In genomic region chr9:90789545-90789944, GRCm38 (mm10) we compare ENCODE assay signal across 18 mouse cellular contexts.
DNase-seq lines count a peak whose midpoint lies in the region; ATAC-seq and TF ChIP-seq lines count a peak whose summit lies in the region.
"Had no signal": no experiment of that assay in that cellular context is flagged by ENCODE, and none has a peak within 500 bp of the region (broad histone marks: within the 10 kb centered on the region; RNA-seq: fewer than 3 reads in every experiment).

No protein-coding gene starts in this region.

- no peak overlapping the region for H3K9ac ChIP-seq in CH12.LX (ENCODE audit: insufficient read depth, low read depth)

- DNase-seq in CH12.LX (ENCODE audit: extremely low read depth) = peak; percentile 27
- DNase-seq: adrenal gland, adult 2 months; adrenal gland, adult 8-10 months; adrenal gland, postnatal 10 days; adrenal gland, postnatal 14 days; adrenal gland, postnatal 25 days; adrenal gland, postnatal 36 days; B cell, adult 2 months; cerebellum, adult 11 months; cerebellum, adult 11-12 months; cerebellum, adult 18-20 months; cerebellum, adult 2 months; cerebellum, adult 8-10 months had no signal

- H3K4me2 ChIP-seq in CH12.LX (ENCODE audit: insufficient read depth, low read depth, poor library complexity, severe bottlenecking) = no peak overlapping the region

- dilution Hi-C loops in CH12.LX (cut with MboI; ENCODE audit: extremely low pct_ligation_motif_present, extremely low pct_unique_long_range_greater_than_20kb, low sequenced_read_pairs) = no loop called here

- ATAC-seq in megakaryocyte, adult 5-6 weeks (ENCODE audit: poor library complexity, severe bottlenecking) = no peak
- ATAC-seq: activated CD4-positive, CD25-positive, alpha-beta regulatory T cell, adult 4 months; CD4-positive, CD25-positive, alpha-beta regulatory T cell, adult 4 months; Patski had no signal

- no peak for TF ChIP-seq CTCF in CH12.LX (conservative IDR thresholded peaks at IDR 0.05 in 1 of 2, IDR thresholded peaks at IDR 0.05 in 1 of 2; ENCODE audit: low read depth in 2 of 2, low read length in 2 of 2)

- no peaks in the 10 kb centered on the region for H3K79me2 ChIP-seq in CH12.LX (replicated peaks; ENCODE audit: control insufficient read depth, extremely low read depth, insufficient read depth, poor library complexity, severe bottlenecking)

- H3K4me1 ChIP-seq in CH12.LX (ENCODE audit: control insufficient read depth in 1 of 2, insufficient read depth in 2 of 2) = peaks cover 2 to 6% of the 10 kb centered on the region in 2 experiments

- no peak overlapping the region for H3K27ac ChIP-seq in CH12.LX (ENCODE audit: insufficient read depth, low read depth)

- peak; percentile 65 for TF ChIP-seq EP300 in CH12.LX (IDR thresholded peaks at IDR 0.05; ENCODE audit: low read length)

- TF ChIP-seq RAD21 in CH12.LX (IDR thresholded peaks at IDR 0.05; ENCODE audit: low read depth, low read length) = no peak

- H3K9me3 ChIP-seq in CH12.LX (replicated peaks; ENCODE audit: low read length) = no peaks in the 10 kb centered on the region
- H3K9me3 ChIP-seq: G1E had no signal

- no peak overlapping the region for H3K4me3 ChIP-seq in CH12.LX (replicated peaks in 1 of 3; ENCODE audit: low read depth in 2 of 3, low read length in 2 of 3, poor library complexity in 1 of 3)

- no peak for TF ChIP-seq POLR2A in CH12.LX (IDR thresholded peaks at IDR 0.05; ENCODE audit: low read depth, low read length)

- H3K36me3 ChIP-seq in CH12.LX (replicated peaks in 1 of 2; ENCODE audit: control insufficient read depth in 1 of 2, insufficient read depth in 1 of 2, low read length in 1 of 2) = no peaks in the 10 kb centered on the region
- H3K36me3 ChIP-seq: G1E had no signal

- no peaks in the 10 kb centered on the region for H3K27me3 ChIP-seq in CH12.LX (replicated peaks)
- H3K27me3 ChIP-seq: Patski had no signal

- in situ Hi-C loops in CH12.LX (cut with MboI; ENCODE audit: low pct_ligation_motif_present, low pct_unique_long_range_greater_than_20kb, low sequenced_read_pairs) = no loop called here

TF ChIP-seq in CH12.LX, 34 proteins besides CTCF, POLR2A, EP300 and RAD21:
- TF ChIP-seq ETS1 (conservative IDR thresholded peaks at IDR 0.05; ENCODE audit: low read depth, low read length) = no peak
- no peak for TF ChIP-seq SIN3A (IDR thresholded peaks at IDR 0.05; ENCODE audit: low read length)
- peak; percentile 78 for TF ChIP-seq ZKSCAN1 (IDR thresholded peaks at IDR 0.05; ENCODE audit: borderline replicate concordance, low read depth, low read length)
- no peak for TF ChIP-seq MEF2A (IDR thresholded peaks at IDR 0.05; ENCODE audit: borderline replicate concordance, low read depth, low read length)
- no peak for TF ChIP-seq MYC (IDR thresholded peaks at IDR 0.05; ENCODE audit: low read depth, low read length)
- TF ChIP-seq IRF4 (IDR thresholded peaks at IDR 0.05; ENCODE audit: low read depth, low read length) = peak; percentile 59
TF ChIP-seq in CH12.LX: peak in this region for 2.
